Mouse (Mus musculus): ENCODE data around the gene Ripply3.

Gene Ripply3

GRCm38 (mm10) chr16:94327781-94328711 is at the start of gene Ripply3:
TSS of gene Ripply3 (plus strand) at chr16:94328420.
- no peak for DNase-seq (ENCODE audit: low spot score)

GRCm38 (mm10) chr16:94283972-94284371 is 44.2 kb upstream of the Ripply3 start:
- DNase-seq (ENCODE audit: low spot score), result no peak

GRCm38 (mm10) chr16:94287826-94288225 is 40.4 kb upstream of the Ripply3 start:
- DNase-seq (ENCODE audit: low spot score), result no peak

- peak; percentile 72 for DNase-seq (ENCODE audit: low spot score)
Observed at GRCm38 (mm10) chr16:94289138-94290072, 38.8 kb upstream of the Ripply3 start.

GRCm38 (mm10) chr16:94290073-94290999 is 37.9 kb upstream of the Ripply3 start:
- DNase-seq (ENCODE audit: low spot score), result peak; percentile 54

GRCm38 (mm10) chr16:94291141-94291540 is 37.1 kb upstream of the Ripply3 start:
- no peak for DNase-seq (ENCODE audit: low spot score)

- DNase-seq (ENCODE audit: low spot score), result no peak
Observed at GRCm38 (mm10) chr16:94298081-94298480, 30.1 kb upstream of the Ripply3 start.

- no peak for DNase-seq (ENCODE audit: low spot score)
Observed at GRCm38 (mm10) chr16:94299210-94299609, 29.0 kb upstream of the Ripply3 start.

GRCm38 (mm10) chr16:94301194-94301593 is 27.0 kb upstream of the Ripply3 start:
- DNase-seq (ENCODE audit: low spot score), result no peak

GRCm38 (mm10) chr16:94301696-94302095 is 26.5 kb upstream of the Ripply3 start:
- DNase-seq (ENCODE audit: low spot score), result no peak

- no peak for DNase-seq (ENCODE audit: low spot score)
Observed at GRCm38 (mm10) chr16:94302274-94303202, 25.7 kb upstream of the Ripply3 start.

GRCm38 (mm10) chr16:94303203-94303535 is 25.1 kb upstream of the Ripply3 start:
- no peak for DNase-seq (ENCODE audit: low spot score)

GRCm38 (mm10) chr16:94307526-94307925 is 20.7 kb upstream of the Ripply3 start:
- DNase-seq (ENCODE audit: low spot score), result no peak

- DNase-seq (ENCODE audit: low spot score), result no peak
Observed at GRCm38 (mm10) chr16:94307942-94308341, 20.3 kb upstream of the Ripply3 start.

GRCm38 (mm10) chr16:94309025-94309424 is 19.2 kb upstream of the Ripply3 start:
- no peak for DNase-seq (ENCODE audit: low spot score)

- no peak for DNase-seq (ENCODE audit: low spot score)
Observed at GRCm38 (mm10) chr16:94311416-94311815, 16.8 kb upstream of the Ripply3 start.

GRCm38 (mm10) chr16:94311931-94312330 is 16.3 kb upstream of the Ripply3 start:
- DNase-seq (ENCODE audit: low spot score), result no peak

GRCm38 (mm10) chr16:94312663-94313228 is 15.5 kb upstream of the Ripply3 start:
- DNase-seq (ENCODE audit: low spot score), result peak; percentile 85

- peak; percentile 96 for DNase-seq (ENCODE audit: low spot score)
Observed at GRCm38 (mm10) chr16:94313229-94314030, 14.8 kb upstream of the Ripply3 start, which contains the start of gene Hlcs. TSS of gene Hlcs (minus strand) at chr16:94313571.
